Mouse (Mus musculus): Measurements from ENCODE around the gene Vmp1.

Gene Vmp1

GRCm38 (mm10) chr11:86629445-86629844 is 54.2 kb downstream of the Vmp1 start:
- DNase-seq = no peak

- no peak for DNase-seq
Measured at GRCm38 (mm10) chr11:86628448-86628847, 55.2 kb downstream of the Vmp1 start.

DNA sequence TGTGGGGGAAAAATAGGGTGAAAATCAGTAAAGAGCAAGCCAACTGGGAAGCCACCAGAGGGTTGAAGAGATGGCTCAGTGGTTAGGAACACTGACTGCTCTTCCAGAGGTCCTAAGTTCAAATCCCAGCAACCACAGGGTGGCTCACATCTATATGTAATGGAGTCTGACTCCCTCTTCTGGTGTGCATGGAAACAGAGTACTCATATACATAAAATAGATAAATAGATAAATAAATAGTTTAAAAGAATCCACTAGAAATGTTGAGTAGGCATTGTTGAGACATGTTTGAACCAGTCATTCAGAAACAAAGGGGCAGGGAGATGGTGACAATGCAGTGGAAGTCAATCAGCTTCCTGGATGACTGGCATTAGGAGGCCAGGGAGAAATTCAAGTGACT is 56.0 kb downstream of the Vmp1 start:
- no peak for DNase-seq

DNA sequence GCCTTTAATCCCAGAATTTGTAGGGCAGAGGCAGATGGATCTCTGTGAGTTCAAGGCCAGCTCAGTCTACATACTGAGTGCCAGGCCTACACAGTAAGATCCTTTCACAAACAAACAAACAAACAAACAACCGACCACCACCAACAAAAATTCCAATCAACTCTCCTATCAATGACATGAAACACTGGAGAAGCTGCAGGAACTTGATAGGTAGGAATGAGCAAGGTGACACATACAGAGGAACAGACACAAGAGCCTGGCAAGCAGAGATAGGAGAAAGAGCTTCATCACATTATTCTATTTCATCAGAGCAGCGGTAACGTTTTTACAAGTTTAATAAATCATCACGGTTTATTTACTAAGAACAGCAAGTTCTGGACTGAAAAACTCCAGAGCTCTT is 56.9 kb downstream of the Vmp1 start:
- DNase-seq = no peak

DNA sequence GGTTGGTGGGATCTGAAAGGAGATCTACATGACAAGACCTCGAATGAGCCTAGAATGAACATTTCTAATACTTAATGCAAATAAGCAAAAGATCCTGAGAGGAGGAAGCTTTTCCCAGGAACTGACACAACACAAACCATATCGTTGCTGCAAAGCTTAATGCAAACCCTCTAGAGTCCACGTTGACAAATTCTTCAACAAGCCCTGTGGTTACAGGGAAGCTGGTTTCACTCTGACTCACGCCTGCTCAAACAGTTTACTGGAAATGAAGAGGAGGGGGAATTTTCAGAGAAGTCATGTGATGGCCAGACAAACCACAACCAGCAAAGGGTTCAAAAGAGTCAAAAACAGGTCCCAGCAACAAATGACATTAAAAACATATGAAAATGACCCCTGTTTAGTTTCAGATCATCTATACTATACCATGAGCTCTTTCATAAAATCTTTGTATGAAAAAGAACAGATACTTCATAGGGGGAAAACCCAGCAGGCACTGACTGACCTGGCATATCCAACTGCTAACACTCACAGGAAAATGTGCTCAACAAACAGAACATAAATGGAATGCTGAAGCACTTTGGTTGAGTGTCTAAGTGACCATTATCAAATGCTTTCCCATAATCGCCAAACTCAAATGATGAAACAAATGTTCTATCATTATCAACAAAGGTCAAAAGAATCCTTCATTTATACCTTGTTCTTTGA is 59.2 kb downstream of the Vmp1 start:
- no peak for DNase-seq

- no peak for DNase-seq
Measured at GRCm38 (mm10) chr11:86623402-86624010, 60.1 kb downstream of the Vmp1 start.

GRCm38 (mm10) chr11:86622191-86622912 is 61.3 kb downstream of the Vmp1 start:
- DNase-seq = no peak

DNA sequence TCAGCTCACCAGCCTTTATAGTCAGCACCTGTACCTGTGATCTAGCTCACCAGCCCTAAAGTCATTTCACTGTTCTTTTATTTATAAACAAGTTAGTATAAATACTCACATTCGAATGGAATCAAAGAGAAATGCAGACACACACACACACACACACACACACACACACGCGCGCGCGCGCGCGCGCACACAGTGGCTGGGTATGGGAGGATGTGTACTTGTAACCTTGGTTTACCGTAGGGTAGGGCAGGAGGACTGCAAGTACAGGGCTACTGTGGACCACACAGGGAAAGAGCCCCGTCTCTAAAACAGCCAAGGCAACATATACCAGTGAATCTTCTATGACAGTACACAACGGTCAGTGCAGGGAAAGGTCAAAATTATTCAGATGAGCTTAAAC is 62.5 kb downstream of the Vmp1 start:
- no peak for DNase-seq

DNA sequence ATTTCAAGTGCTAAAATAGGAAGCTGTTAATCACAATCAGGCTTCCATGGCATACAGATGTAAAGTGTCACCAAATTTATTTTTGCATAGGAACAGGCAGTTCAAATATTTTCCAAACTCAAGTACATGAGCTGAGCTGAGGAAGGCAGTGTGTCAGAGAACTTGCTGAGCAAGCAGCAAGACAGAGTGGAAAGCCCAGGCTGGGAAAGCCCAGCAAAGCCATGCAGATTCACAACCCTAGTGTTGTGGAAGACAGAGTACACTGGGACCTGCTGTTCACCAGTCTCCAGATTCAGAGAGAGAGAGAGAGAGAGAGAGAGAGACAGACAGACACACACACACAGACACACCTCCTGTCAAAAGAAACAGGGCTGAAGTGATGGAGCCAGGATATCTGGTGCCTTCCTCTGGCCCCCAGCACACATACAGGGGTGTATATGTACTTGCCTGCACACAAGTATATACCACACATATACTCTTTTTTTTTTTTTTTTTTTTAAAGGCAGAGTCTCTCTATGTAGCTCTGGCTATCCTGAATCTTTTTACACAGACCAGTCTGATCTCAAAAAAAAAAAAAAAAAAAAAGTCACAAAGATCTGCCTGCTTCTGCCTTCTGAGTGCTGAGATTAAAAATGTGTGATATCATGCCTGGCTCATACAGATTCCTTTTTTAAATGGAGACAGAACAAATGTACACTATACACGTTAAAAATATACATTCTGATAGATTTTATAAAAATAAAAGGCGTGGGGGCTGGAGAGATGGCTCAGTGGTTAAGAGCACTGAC is 64.9 kb downstream of the Vmp1 start:
- DNase-seq = no peak

GRCm38 (mm10) chr11:86614607-86615006 is 69.0 kb downstream of the Vmp1 start:
- DNase-seq = no peak

GRCm38 (mm10) chr11:86614056-86614530 is 69.5 kb downstream of the Vmp1 start:
- no peak for DNase-seq

GRCm38 (mm10) chr11:86611991-86612390 is 71.6 kb downstream of the Vmp1 start:
- no peak for DNase-seq

- DNase-seq = no peak
Measured at GRCm38 (mm10) chr11:86610239-86610638, 73.4 kb downstream of the Vmp1 start.

GRCm38 (mm10) chr11:86607808-86608350 is 75.8 kb downstream of the Vmp1 start:
- no peak for DNase-seq

DNA sequence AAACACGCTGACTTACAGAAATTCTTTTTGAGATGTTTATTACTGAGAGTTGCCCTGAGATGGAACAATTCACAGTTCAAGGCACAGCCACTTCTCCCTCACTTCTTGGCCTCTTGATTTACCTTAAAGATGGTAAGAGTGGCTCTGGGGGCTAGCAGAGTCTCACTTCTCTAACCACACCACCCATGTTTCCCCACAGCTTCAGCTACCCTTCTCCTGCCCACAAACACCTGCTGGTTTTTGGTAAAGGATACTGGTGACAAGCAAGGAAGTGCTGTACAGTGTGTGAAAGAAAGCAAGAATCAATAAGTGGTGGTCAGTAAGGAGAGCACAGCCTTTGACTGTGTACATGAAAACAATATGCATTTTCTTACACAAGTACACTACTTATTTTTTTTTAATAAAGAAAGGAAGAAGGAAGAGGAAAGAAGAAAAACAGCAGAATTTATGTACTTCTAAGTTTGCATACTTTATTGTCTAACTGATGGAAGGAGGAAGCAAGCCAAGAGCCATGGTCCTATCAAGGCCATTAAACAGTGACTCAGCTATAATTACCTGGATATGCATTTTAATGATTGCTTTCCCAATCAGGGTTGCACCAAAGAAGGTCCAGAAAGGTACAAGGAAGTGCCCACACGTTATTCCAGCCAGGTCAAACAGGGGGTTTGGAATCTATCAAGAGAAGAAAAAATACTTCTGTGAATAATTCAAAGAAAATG is 76.9 kb downstream of the Vmp1 start:
- DNase-seq = no peak

- DNase-seq = no peak
Measured at GRCm38 (mm10) chr11:86604732-86605520, 78.7 kb downstream of the Vmp1 start.

- DNase-seq = no peak
Measured at GRCm38 (mm10) chr11:86604289-86604688, 79.3 kb downstream of the Vmp1 start.

- no peak for DNase-seq
Measured at GRCm38 (mm10) chr11:86603719-86604118, 79.9 kb downstream of the Vmp1 start.

DNA sequence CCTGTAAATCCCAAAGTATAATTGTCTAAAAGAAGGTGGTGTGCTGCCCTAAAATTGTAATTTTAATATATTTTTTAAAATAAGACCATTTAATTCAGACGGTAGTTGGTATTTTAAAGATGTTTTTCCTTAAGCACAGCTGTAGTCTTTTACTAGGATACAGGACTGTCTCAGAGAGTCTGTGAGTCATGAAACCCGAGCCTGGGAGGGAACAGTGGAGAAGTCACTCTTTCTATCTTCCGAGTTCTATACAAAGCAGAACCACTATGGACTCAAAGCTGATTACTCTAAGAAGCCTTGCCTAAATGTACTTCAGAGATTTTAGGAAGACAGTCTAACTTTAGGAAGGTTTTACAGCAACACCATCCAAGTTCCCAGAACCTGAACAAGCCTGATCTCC is 81.5 kb downstream of the Vmp1 start:
- no peak for DNase-seq

- DNase-seq = no peak
Measured at GRCm38 (mm10) chr11:86600209-86600557, 83.5 kb downstream of the Vmp1 start.
